Mouse (Mus musculus) bone marrow macrophage, adult 2 months (primary cell): ENCODE data around the gene Ppfibp1.

Experiments used
- CTCF ChIP-seq: IDR thresholded peaks from 2 replicates; pipeline ENCODE4 v1.5.1; 2012; ENCODE audit warnings: low read depth, mild to moderate bottlenecking, low read length, moderate library complexity
- POLR2A ChIP-seq: IDR thresholded peaks from 2 replicates; pipeline ENCODE4 v1.6.1; 2012; ENCODE audit warnings: mild to moderate bottlenecking, low read depth, low read length, borderline replicate concordance

DNA sequence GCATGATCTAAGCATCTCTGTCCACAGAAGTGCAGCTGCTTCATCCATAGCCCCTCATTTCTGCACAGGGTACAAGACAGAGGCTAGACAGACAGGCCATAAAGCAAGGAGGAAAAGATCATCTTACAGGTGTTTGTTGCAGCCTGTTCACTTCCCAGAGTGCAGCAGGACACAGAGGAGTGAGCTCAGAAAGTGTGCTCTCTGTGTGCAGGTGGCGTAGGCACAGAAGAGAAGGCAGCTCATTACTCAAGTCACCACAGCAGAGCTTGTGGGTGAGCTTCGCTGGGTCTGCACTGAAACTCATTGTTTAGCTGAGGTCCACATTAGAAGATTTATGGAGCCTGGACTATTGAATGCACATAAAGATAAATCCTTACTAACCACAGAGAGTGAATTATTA lies 111.5 kb downstream of the Ppfibp1 start:
- TF ChIP-seq CTCF (no peak), POLR2A (no peak)
